Mouse (Mus musculus): ENCODE data around the gene Ephb1. TPM values are rescaled to one million over a fixed set of nuclear protein-coding genes. Genes with fewer than 3 reads are reported as not detected.

Gene Ephb1
- total RNA-seq, 2 experiments from 2014 or later, result 29.6 to 32.5 TPM

GRCm38 (mm10) chr9:102196856-102197255, 157.6 kb downstream of the Ephb1 start:
- DNase-seq (ENCODE audit: low spot score in 2 of 2), result no peak
- intact Hi-C loops (cut with DNase I), result no loop called here

GRCm38 (mm10) chr9:102194063-102194462, 160.4 kb downstream of the Ephb1 start:
- intact Hi-C loops (cut with DNase I), result no loop called here
- no peak for DNase-seq (ENCODE audit: low spot score in 2 of 2)

GRCm38 (mm10) chr9:102192724-102193685, 161.5 kb downstream of the Ephb1 start:
- intact Hi-C loops (cut with DNase I), result no loop called here
- DNase-seq (ENCODE audit: low spot score in 2 of 2), result no peak

- DNase-seq (ENCODE audit: low spot score in 2 of 2), result no peak
- intact Hi-C loops (cut with DNase I), result no loop called here
Measured at GRCm38 (mm10) chr9:102190058-102190457, 164.4 kb downstream of the Ephb1 start.

- no peak for DNase-seq (ENCODE audit: low spot score in 2 of 2)
- intact Hi-C loops (cut with DNase I), result no loop called here
Measured at GRCm38 (mm10) chr9:102189406-102189805, 165.1 kb downstream of the Ephb1 start.

GRCm38 (mm10) chr9:102183663-102184274, 170.7 kb downstream of the Ephb1 start:
- DNase-seq (ENCODE audit: low spot score in 2 of 2), result no peak

GRCm38 (mm10) chr9:102181810-102182490, 172.5 kb downstream of the Ephb1 start:
- intact Hi-C loops (cut with DNase I), result no loop called here
- DNase-seq (ENCODE audit: low spot score in 2 of 2), result no peak

More at GRCm38 (mm10) chr9:102183663-102184274, 170.7 kb downstream of the Ephb1 start:
- intact Hi-C loops (cut with DNase I), result no loop called here

GRCm38 (mm10) chr9:102181276-102181675, 173.2 kb downstream of the Ephb1 start:
- DNase-seq (ENCODE audit: low spot score in 2 of 2), result no peak
- intact Hi-C loops (cut with DNase I), result no loop called here

GRCm38 (mm10) chr9:102180486-102180885, 174.0 kb downstream of the Ephb1 start:
- intact Hi-C loops (cut with DNase I), result no loop called here
- DNase-seq (ENCODE audit: low spot score in 2 of 2), result no peak

- intact Hi-C loops (cut with DNase I), result no loop called here
- no peak for DNase-seq (ENCODE audit: low spot score in 2 of 2)
Measured at GRCm38 (mm10) chr9:102180070-102180469, 174.4 kb downstream of the Ephb1 start.

- no peak for DNase-seq (ENCODE audit: low spot score in 2 of 2)
- intact Hi-C loops (cut with DNase I), result no loop called here
Measured at GRCm38 (mm10) chr9:102169706-102170105, 184.8 kb downstream of the Ephb1 start.

- intact Hi-C loops (cut with DNase I), result no loop called here
- DNase-seq (ENCODE audit: low spot score in 2 of 2), result no peak
Measured at GRCm38 (mm10) chr9:102155876-102156275, 198.6 kb downstream of the Ephb1 start.

GRCm38 (mm10) chr9:102139181-102139580, 215.3 kb downstream of the Ephb1 start:
- intact Hi-C loops (cut with DNase I), result loop anchor here (5.0 kb wide), 1 partner anchor 213 kb away; the partner anchor contains the start of gene Ephb1
- DNase-seq (ENCODE audit: low spot score in 2 of 2), result no peak

- peak; percentile 64 to 73 for DNase-seq (ENCODE audit: low spot score in 2 of 2)
- intact Hi-C loops (cut with DNase I), result loop anchor here (5.0 kb wide), 1 partner anchor 214 kb away; the partner anchor contains the start of gene Ephb1
Measured at GRCm38 (mm10) chr9:102138671-102139070, 215.8 kb downstream of the Ephb1 start.

GRCm38 (mm10) chr9:102138187-102138586, 216.3 kb downstream of the Ephb1 start:
- DNase-seq (ENCODE audit: low spot score in 2 of 2), result peak in 1 of 2 experiments; percentile 16
- intact Hi-C loops (cut with DNase I), result loop anchor here (5.0 kb wide), 1 partner anchor 214 kb away; the partner anchor contains the start of gene Ephb1

- intact Hi-C loops (cut with DNase I), result no loop called here
- DNase-seq (ENCODE audit: low spot score in 2 of 2), result no peak
Measured at GRCm38 (mm10) chr9:102130506-102130905, 224.0 kb downstream of the Ephb1 start.

GRCm38 (mm10) chr9:102126510-102126909, 228.0 kb downstream of the Ephb1 start:
- no peak for DNase-seq (ENCODE audit: low spot score in 2 of 2)
- intact Hi-C loops (cut with DNase I), result no loop called here

GRCm38 (mm10) chr9:102122880-102123453, 231.5 kb downstream of the Ephb1 start:
- no peak for DNase-seq (ENCODE audit: low spot score in 2 of 2)
- intact Hi-C loops (cut with DNase I), result no loop called here

GRCm38 (mm10) chr9:102119422-102119821, 235.1 kb downstream of the Ephb1 start:
- DNase-seq (ENCODE audit: low spot score in 2 of 2), result no peak
- intact Hi-C loops (cut with DNase I), result no loop called here

GRCm38 (mm10) chr9:102115326-102115725, 239.2 kb downstream of the Ephb1 start:
- no peak for DNase-seq (ENCODE audit: low spot score in 2 of 2)

More at GRCm38 (mm10) chr9:102115326-102115725, 239.2 kb downstream of the Ephb1 start:
- intact Hi-C loops (cut with DNase I), result no loop called here

All from left cerebral cortex, postnatal 36 days (tissue).